Mouse (Mus musculus): Measurements from ENCODE around the gene Pou2f1.

- no peak for TF ChIP-seq CTCF (IDR thresholded peaks at IDR 0.05; ENCODE audit: extremely low read depth, insufficient read depth, insufficient read length, insufficient replicate concordance)
- no peak for TF ChIP-seq POLR2A (IDR thresholded peaks at IDR 0.05; ENCODE audit: low read depth, low read length)
Measured at GRCm38 (mm10) chr1:165927507-165928279, 74.8 kb downstream of the Pou2f1 start.
